Mouse (Mus musculus) CD4-positive, CD25-positive, alpha-beta regulatory T cell, adult 4 months (primary cell): ENCODE results near the gene Thada. TPM values are rescaled to one million over a fixed set of nuclear protein-coding genes. Genes with fewer than 3 reads are reported as not detected.

ENCODE experiments used
- ATAC-seq: one replicate; pipeline ENCODE4 v1.8.0; 2017
- polyA plus RNA-seq, 2 experiments: library from polyadenylated mRNA; unstranded; fragments of 100-300 nt; shearing (Covaris generic); gene quantifications; one replicate each; pipeline ENCODE4 v1.2.1; 2017

Thada gene
- polyA plus RNA-seq, 2 experiments from 2014 or later, result 83.1 to 129 TPM

GRCm38 (mm10) chr17:84341686-84342085 is 124.3 kb downstream of the Thada start:
- ATAC-seq, result no peak

GRCm38 (mm10) chr17:84340574-84340973 is 125.4 kb downstream of the Thada start:
- ATAC-seq, result no peak

- peak; percentile 30 for ATAC-seq
These were observed 130.0 kb downstream of the Thada start for GRCm38 (mm10) chr17:84335996-84336395.

- no peak for ATAC-seq
These were observed 130.9 kb downstream of the Thada start for GRCm38 (mm10) chr17:84335076-84335475.

- no peak for ATAC-seq
These were observed 131.6 kb downstream of the Thada start for GRCm38 (mm10) chr17:84334241-84335014.

- peak; percentile 64 for ATAC-seq
These were observed 133.1 kb downstream of the Thada start for GRCm38 (mm10) chr17:84332940-84333339.

- ATAC-seq, result no peak
These were observed 135.0 kb downstream of the Thada start for GRCm38 (mm10) chr17:84330986-84331385.

GRCm38 (mm10) chr17:84330506-84330905 is 135.5 kb downstream of the Thada start:
- ATAC-seq, result peak; percentile 64

GRCm38 (mm10) chr17:84329906-84330470 is 136.0 kb downstream of the Thada start:
- ATAC-seq, result peak; percentile 42

GRCm38 (mm10) chr17:84328526-84328925 is 137.5 kb downstream of the Thada start:
- ATAC-seq, result no peak

GRCm38 (mm10) chr17:84327051-84327925 is 138.7 kb downstream of the Thada start:
- ATAC-seq, result no peak

- ATAC-seq, result no peak
These were observed 143.8 kb downstream of the Thada start for GRCm38 (mm10) chr17:84322176-84322575.

GRCm38 (mm10) chr17:84321351-84321750 is 144.7 kb downstream of the Thada start:
- ATAC-seq, result no peak

- ATAC-seq, result peak; percentile 26
These were observed 145.4 kb downstream of the Thada start for GRCm38 (mm10) chr17:84320576-84320975.

GRCm38 (mm10) chr17:84314341-84314740 is 151.7 kb downstream of the Thada start:
- ATAC-seq, result no peak

- peak; percentile 98 for ATAC-seq
These were observed 152.5 kb downstream of the Thada start for GRCm38 (mm10) chr17:84313494-84313893.

- ATAC-seq, result peak; percentile 92
These were observed 159.9 kb downstream of the Thada start for GRCm38 (mm10) chr17:84306151-84306550.

GRCm38 (mm10) chr17:84305074-84305473 is 160.9 kb downstream of the Thada start:
- no peak for ATAC-seq

GRCm38 (mm10) chr17:84304141-84304540 is 161.9 kb downstream of the Thada start:
- ATAC-seq, result no peak

- no peak for ATAC-seq
These were observed 168.0 kb downstream of the Thada start for GRCm38 (mm10) chr17:84297976-84298375.

GRCm38 (mm10) chr17:84293221-84293620 is 172.8 kb downstream of the Thada start:
- ATAC-seq, result peak; percentile 44

- peak; percentile 44 for ATAC-seq
These were observed 174.8 kb downstream of the Thada start for GRCm38 (mm10) chr17:84291228-84291627.
